Mouse (Mus musculus): ENCODE results near the gene Mob1b. TPM values are rescaled to one million over a fixed set of nuclear protein-coding genes. Genes with fewer than 3 reads are reported as not detected.

Gene Mob1b
- polyA plus RNA-seq, 1 experiment from 2014 or later = 17.0 TPM

GRCm38 (mm10) chr5:88806278-88806677 is 85.6 kb downstream of the Mob1b start:
- H3K27ac ChIP-seq (ENCODE audit: low read depth, low read length) = no peak overlapping the region
- no peak overlapping the region for H3K4me3 ChIP-seq (ENCODE audit: low read depth, low read length)
- no peaks in the 10 kb centered on the region for H3K4me1 ChIP-seq (replicated peaks; ENCODE audit: control insufficient read depth, insufficient read depth, low read length)
- no peak for ATAC-seq (ENCODE audit: low FRiP score)
- no peaks in the 10 kb centered on the region for H3K9me3 ChIP-seq (ENCODE audit: control insufficient read depth, low read length)
- H3K9ac ChIP-seq (ENCODE audit: low read depth, low read length) = no peak overlapping the region
- H3K36me3 ChIP-seq (ENCODE audit: control insufficient read depth, insufficient read depth, low read length) = no peaks in the 10 kb centered on the region
- WGBS = 22% methylated on average over 5 of the region's 5 CpGs
- H3K27me3 ChIP-seq (ENCODE audit: control insufficient read depth, insufficient read depth, low read length) = no peaks in the 10 kb centered on the region
- no peak for DNase-seq (ENCODE audit: low spot score)
- H3K4me2 ChIP-seq (replicated peaks; ENCODE audit: low read depth, low read length) = no peak overlapping the region

- H3K27ac ChIP-seq (ENCODE audit: low read depth, low read length) = no peak overlapping the region
- no peaks in the 10 kb centered on the region for H3K27me3 ChIP-seq (ENCODE audit: control insufficient read depth, insufficient read depth, low read length)
- H3K9me3 ChIP-seq (ENCODE audit: control insufficient read depth, low read length) = no peaks in the 10 kb centered on the region
- H3K4me3 ChIP-seq (ENCODE audit: low read depth, low read length) = no peak overlapping the region
- ATAC-seq (ENCODE audit: low FRiP score) = no peak
- 34% methylated on average over 9 of the region's 9 CpGs for WGBS
- H3K36me3 ChIP-seq (ENCODE audit: control insufficient read depth, insufficient read depth, low read length) = no peaks in the 10 kb centered on the region
- no peak overlapping the region for H3K4me2 ChIP-seq (replicated peaks; ENCODE audit: low read depth, low read length)
- no peak for DNase-seq (ENCODE audit: low spot score)
- no peak overlapping the region for H3K9ac ChIP-seq (ENCODE audit: low read depth, low read length)
- no peaks in the 10 kb centered on the region for H3K4me1 ChIP-seq (replicated peaks; ENCODE audit: control insufficient read depth, insufficient read depth, low read length)
Observed at GRCm38 (mm10) chr5:88807342-88807741, 86.7 kb downstream of the Mob1b start.

- Histone ChIP-seq H3K9me3 (ENCODE audit: control insufficient read depth, low read length) (no peaks in the 10 kb centered on the region), H3K27ac (ENCODE audit: low read depth, low read length) (no peak overlapping the region), H3K27me3 (ENCODE audit: control insufficient read depth, insufficient read depth, low read length) (no peaks in the 10 kb centered on the region), H3K9ac (ENCODE audit: low read depth, low read length) (no peak overlapping the region), H3K4me3 (ENCODE audit: low read depth, low read length) (no peak overlapping the region), H3K4me1 (replicated peaks; ENCODE audit: control insufficient read depth, insufficient read depth, low read length) (no peaks in the 10 kb centered on the region), H3K36me3 (ENCODE audit: control insufficient read depth, insufficient read depth, low read length) (no peaks in the 10 kb centered on the region), H3K4me2 (replicated peaks; ENCODE audit: low read depth, low read length) (no peak overlapping the region)
- DNase-seq (ENCODE audit: low spot score) (no peak), ATAC-seq (ENCODE audit: low FRiP score) (no peak)
- 86% methylated on average over 2 of the region's 2 CpGs for WGBS
Observed at GRCm38 (mm10) chr5:88813188-88813587, 92.5 kb downstream of the Mob1b start.

Other genes with a start within 250 kb of the Mob1b start
- not detected in 2 replicates for gene Enam, start 232.9 kb upstream of the Mob1b start, polyA plus RNA-seq (2014; fragmentation: Nextera tagmentation; extraction: Ambion mirVana)
- gene Jchain, start 193.0 kb upstream of the Mob1b start, polyA plus RNA-seq (2014; fragmentation: Nextera tagmentation; extraction: Ambion mirVana) = 0.49 TPM in 1 of 2 replicates, not detected in the other
- 68.7 and 75.4 TPM in 2 replicates for gene Utp3, start 166.4 kb upstream of the Mob1b start, polyA plus RNA-seq (2014; fragmentation: Nextera tagmentation; extraction: Ambion mirVana)
- gene Rufy3, start 155.8 kb upstream of the Mob1b start, polyA plus RNA-seq (2014; fragmentation: Nextera tagmentation; extraction: Ambion mirVana) = 168 and 180 TPM in 2 replicates
- 96.5 and 111 TPM in 2 replicates for gene Grsf1, start 44.7 kb upstream of the Mob1b start, polyA plus RNA-seq (2014; fragmentation: Nextera tagmentation; extraction: Ambion mirVana)
- gene Dck, start 44.1 kb downstream of the Mob1b start, polyA plus RNA-seq (2014; fragmentation: Nextera tagmentation; extraction: Ambion mirVana) = 107 and 121 TPM in 2 replicates
- 1.6 and 2.6 TPM in 2 replicates for gene Slc4a4, start 166.0 kb downstream of the Mob1b start, polyA plus RNA-seq (2014; fragmentation: Nextera tagmentation; extraction: Ambion mirVana)

Data from hindbrain, embryonic 11.5 days (tissue).